Mouse (Mus musculus): ENCODE measurements around the gene Txndc16.

DNA sequence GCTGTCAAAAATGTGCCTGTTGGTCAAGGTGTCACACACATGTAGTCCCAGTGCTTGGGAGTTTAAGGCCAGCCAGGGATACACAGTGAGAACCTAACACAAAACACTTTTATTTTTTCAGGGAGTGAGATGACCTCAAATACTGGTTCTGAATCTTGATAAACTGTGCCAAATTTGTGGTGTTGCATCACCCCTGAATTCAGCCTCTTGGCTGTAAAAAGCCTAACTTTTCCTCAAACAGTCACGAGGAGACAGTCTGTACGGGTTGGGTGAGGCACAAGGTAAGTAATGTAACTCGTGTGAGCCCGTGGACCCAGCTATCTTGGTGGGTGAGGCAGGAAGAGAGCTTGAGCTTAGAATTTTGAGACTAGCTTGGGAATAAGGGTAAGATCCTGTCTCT, 130.1 kb downstream of the Txndc16 start:
- no peak for TF ChIP-seq CTCF (IDR thresholded peaks at IDR 0.05)
- TF ChIP-seq EP300 (IDR thresholded peaks at IDR 0.05) = no peak

Measured in lung, postnatal 0 days (tissue).